Mouse (Mus musculus): ENCODE data around the gene Bcap31.
A peak's percentile ranks its signal among the peaks of the same experiment; 100 is the strongest.
"Not testable (repeated sequence)": the region's sequence is repeated elsewhere in the genome, so short reads cannot be mapped to it uniquely, and the experiment has no call there.

Gene Bcap31

GRCm38 (mm10) chrX:73716109-73716661 is at the start of gene Bcap31, which contains the start of gene Abcd1:
Gene Bcap31 (minus strand): TSS chrX:73716175.
Gene Abcd1 (plus strand): TSS chrX:73716597.
- DNase-seq: peak; percentile 90

- no peak for DNase-seq
Observed at GRCm38 (mm10) chrX:73765311-73765710, 49.3 kb upstream of the Bcap31 start.

- DNase-seq: peak; percentile 69
Observed at GRCm38 (mm10) chrX:73758611-73759290, 42.8 kb upstream of the Bcap31 start.

- no peak for DNase-seq
Observed at GRCm38 (mm10) chrX:73756334-73757140, 40.6 kb upstream of the Bcap31 start, which contains the start of gene Plxnb3. Gene Plxnb3 (plus strand): TSS chrX:73757090.

- no peak for DNase-seq
Observed at GRCm38 (mm10) chrX:73748977-73749376, 33.0 kb upstream of the Bcap31 start.

- no peak for DNase-seq
Observed at GRCm38 (mm10) chrX:73744774-73745481, 29.0 kb upstream of the Bcap31 start.

GRCm38 (mm10) chrX:73739841-73740240 is 23.9 kb upstream of the Bcap31 start:
- DNase-seq: not testable (repeated sequence)

- no peak for DNase-seq
Observed at GRCm38 (mm10) chrX:73739151-73739550, 23.2 kb upstream of the Bcap31 start.

- DNase-seq: no peak
Observed at GRCm38 (mm10) chrX:73738155-73738554, 22.2 kb upstream of the Bcap31 start.

- DNase-seq: no peak
Observed at GRCm38 (mm10) chrX:73730908-73731307, 14.9 kb upstream of the Bcap31 start.

- peak; percentile 45 for DNase-seq
Observed at GRCm38 (mm10) chrX:73718686-73719362, 2.8 kb upstream of the Bcap31 start.

GRCm38 (mm10) chrX:73718271-73718670 is 2.3 kb upstream of the Bcap31 start:
- no peak for DNase-seq

- peak; percentile 33 for DNase-seq
Observed at GRCm38 (mm10) chrX:73717667-73718066, 1.7 kb upstream of the Bcap31 start.

GRCm38 (mm10) chrX:73716709-73717545 is 952 bp upstream of the Bcap31 start:
- peak; percentile 30 for DNase-seq

GRCm38 (mm10) chrX:73715476-73716108 is 383 bp downstream of the Bcap31 start:
- peak; percentile 52 for DNase-seq

- DNase-seq: no peak
Observed at GRCm38 (mm10) chrX:73700472-73700871, 15.5 kb downstream of the Bcap31 start.

- DNase-seq: peak; percentile 71
Observed at GRCm38 (mm10) chrX:73690917-73691629, 24.9 kb downstream of the Bcap31 start.

GRCm38 (mm10) chrX:73685629-73686028 is 30.3 kb downstream of the Bcap31 start:
- peak; percentile 57 for DNase-seq

- DNase-seq: no peak
Observed at GRCm38 (mm10) chrX:73684978-73685377, 31.0 kb downstream of the Bcap31 start.

- DNase-seq: no peak
Observed at GRCm38 (mm10) chrX:73684156-73684555, 31.8 kb downstream of the Bcap31 start.

Measured in cerebellum, adult 9-10 months (tissue).